Mouse (Mus musculus) C2C12 (cell line): ENCODE measurements around the gene Lctl. TPM values are rescaled to one million over a fixed set of nuclear protein-coding genes. Genes with fewer than 3 reads are reported as not detected.

Source experiments
- H3K27me3 ChIP-seq: one replicate; pipeline ENCODE4 v1.6.1; 2011; ENCODE audit not compliant: control insufficient read depth, insufficient read depth, insufficient read length
- H3K36me3 ChIP-seq: one replicate; pipeline ENCODE4 v1.6.1; 2011; ENCODE audit not compliant: control insufficient read depth, insufficient read depth
- H3K4me3 ChIP-seq: one replicate; pipeline ENCODE4 v1.5.1; 2011; ENCODE audit warnings: mild to moderate bottlenecking, control low read depth; ENCODE audit not compliant: poor library complexity, insufficient read depth, severe bottlenecking
- H3K79me2 ChIP-seq: one replicate; pipeline ENCODE4 v1.6.1; 2011; ENCODE audit not compliant: control insufficient read depth, insufficient read depth
- H3K79me3 ChIP-seq: one replicate; pipeline ENCODE4 v1.6.1; 2011; ENCODE audit warnings: low read depth, control low read depth
- H3ac ChIP-seq: one replicate; pipeline ENCODE3; 2011; ENCODE audit warnings: low read depth; ENCODE audit not compliant: control insufficient read depth, insufficient read length
- CEBPB ChIP-seq: IDR thresholded peaks from one replicate; pipeline ENCODE4 v1.6.1; 2011; ENCODE audit warnings: low read depth, mild to moderate bottlenecking, control low read depth, moderate library complexity
- CTCF ChIP-seq: IDR thresholded peaks from one replicate; pipeline ENCODE4 v1.5.1; 2011; ENCODE audit not compliant: control insufficient read depth, insufficient read depth, insufficient read length
- FOSL1 ChIP-seq: IDR thresholded peaks from one replicate; pipeline ENCODE4 v1.8.0; 2011; ENCODE audit warnings: mild to moderate bottlenecking, low read length; ENCODE audit not compliant: poor library complexity, insufficient read depth, severe bottlenecking
- MAX ChIP-seq: IDR thresholded peaks from one replicate; pipeline ENCODE4 v1.6.1; 2011; ENCODE audit warnings: mild to moderate bottlenecking, control low read depth
- MYOD1 ChIP-seq: IDR thresholded peaks from one replicate; pipeline ENCODE4 v1.6.1; 2011; ENCODE audit warnings: low read depth; ENCODE audit not compliant: control insufficient read depth, insufficient read length
- MYOG ChIP-seq: IDR thresholded peaks from one replicate; pipeline ENCODE4 v1.6.1; 2011; ENCODE audit not compliant: control insufficient read depth, insufficient read length; ENCODE audit errors: extremely low read depth
- USF1 ChIP-seq: IDR thresholded peaks from one replicate; pipeline ENCODE4 v1.6.1; 2011; ENCODE audit warnings: low read depth, mild to moderate bottlenecking, control low read depth, moderate library complexity
- long read RNA-seq, 2 experiments: library from polyadenylated mRNA; unstranded; transcript quantifications; one replicate each; pipeline ENCODE4 v2.0.0; 2019 to 2020
- polyA plus RNA-seq: library from polyadenylated mRNA; unstranded; fragments of >200 nt; fragmentation: generic; extraction: Trizol; gene quantifications from one replicate; pipeline ENCODE4 v1.2.1, GENCODE M21; 2012; ENCODE audit warnings: missing spikeins

The Lctl gene
- 0.04 TPM for polyA plus RNA-seq
- long read RNA-seq, experiment 1, result 0 reads
- long read RNA-seq, experiment 2, result 0 reads

DNA sequence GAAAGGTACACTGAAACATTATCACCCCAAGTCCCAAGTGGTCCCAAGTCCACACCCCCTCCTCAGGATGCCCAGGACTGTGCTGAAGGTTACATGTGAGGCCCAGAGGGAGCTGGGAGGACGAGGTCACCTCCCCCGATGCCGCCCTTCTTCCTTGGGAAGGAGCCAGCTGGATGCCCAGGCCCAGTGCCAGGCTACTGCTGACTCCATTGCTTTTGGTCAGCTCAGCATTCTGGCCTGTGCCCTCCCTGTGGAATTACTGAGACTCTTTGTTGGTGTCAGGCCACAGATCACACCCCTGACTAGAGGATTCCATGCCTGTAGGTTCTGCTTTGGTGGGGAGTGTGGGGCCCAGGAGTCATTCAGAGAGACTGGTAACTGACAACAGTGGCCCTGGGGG, at the start of gene Lctl:
Gene Lctl, plus strand, starts transcription at position 272 of the 400 bp plus-strand sequence.
- Histone ChIP-seq H3K79me3 (no peaks in the 10 kb centered on the region), H3K36me3 (no peaks in the 10 kb centered on the region), H3K79me2 (no peaks in the 10 kb centered on the region), H3K4me3 (no peak within 1 kb of the TSS), H3ac (no peak within 1 kb of the TSS), H3K27me3 (no peaks in the 10 kb centered on the region)
- TF ChIP-seq MYOD1, result no peak
- TF ChIP-seq MAX, result no peak
- TF ChIP-seq USF1, result no peak
- TF ChIP-seq CTCF, result no peak
- no peak for TF ChIP-seq MYOG
- no peak for TF ChIP-seq CEBPB
- TF ChIP-seq FOSL1, result no peak

DNA sequence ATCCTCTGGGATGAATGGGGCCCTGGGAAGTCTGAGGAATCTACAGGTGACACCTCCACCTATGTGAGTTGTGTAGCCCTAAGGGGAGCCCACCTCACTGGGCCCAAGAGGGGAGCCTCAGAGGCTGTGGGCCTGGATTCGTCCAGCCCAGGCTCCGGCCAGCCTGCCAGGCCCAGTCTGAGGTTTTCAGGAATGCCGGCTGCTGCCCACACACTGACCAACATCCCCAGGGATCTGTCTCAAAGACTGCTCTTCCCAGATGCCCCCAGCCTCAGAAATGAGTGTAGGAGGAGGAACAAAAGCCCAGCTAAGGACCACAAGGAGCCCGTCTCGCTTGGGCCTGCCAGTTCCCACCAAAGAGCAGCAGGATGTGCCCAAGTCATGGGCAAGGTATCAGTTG, 49.2 kb upstream of the Lctl start:
- Histone ChIP-seq H3K27me3 (no peaks in the 10 kb centered on the region), H3K36me3 (no peaks in the 10 kb centered on the region), H3K79me3 (no peaks in the 10 kb centered on the region), H3ac (no peak overlapping the region), H3K79me2 (no peaks in the 10 kb centered on the region), H3K4me3 (no peak overlapping the region)
- no peak for TF ChIP-seq CEBPB
- TF ChIP-seq MYOD1, result peak; percentile 6

- Histone ChIP-seq H3K79me2 (no peaks in the 10 kb centered on the region), H3K79me3 (no peaks in the 10 kb centered on the region), H3K36me3 (no peaks in the 10 kb centered on the region), H3K4me3 (no peak overlapping the region), H3ac (no peak overlapping the region), H3K27me3 (no peaks in the 10 kb centered on the region)
- TF ChIP-seq MYOG, result no peak
Observed at GRCm38 (mm10) chr9:64068571-64068970, 48.4 kb upstream of the Lctl start.

- TF ChIP-seq MYOG, result no peak
- no peak for TF ChIP-seq USF1
- no peak for TF ChIP-seq CTCF
- TF ChIP-seq MYOD1, result no peak
- no peak for TF ChIP-seq MAX
- no peak for TF ChIP-seq CEBPB
- TF ChIP-seq FOSL1, result no peak
- Histone ChIP-seq H3K79me2 (no peaks in the 10 kb centered on the region), H3ac (no peak overlapping the region)
Observed at GRCm38 (mm10) chr9:64069131-64069530, 47.8 kb upstream of the Lctl start.

DNA sequence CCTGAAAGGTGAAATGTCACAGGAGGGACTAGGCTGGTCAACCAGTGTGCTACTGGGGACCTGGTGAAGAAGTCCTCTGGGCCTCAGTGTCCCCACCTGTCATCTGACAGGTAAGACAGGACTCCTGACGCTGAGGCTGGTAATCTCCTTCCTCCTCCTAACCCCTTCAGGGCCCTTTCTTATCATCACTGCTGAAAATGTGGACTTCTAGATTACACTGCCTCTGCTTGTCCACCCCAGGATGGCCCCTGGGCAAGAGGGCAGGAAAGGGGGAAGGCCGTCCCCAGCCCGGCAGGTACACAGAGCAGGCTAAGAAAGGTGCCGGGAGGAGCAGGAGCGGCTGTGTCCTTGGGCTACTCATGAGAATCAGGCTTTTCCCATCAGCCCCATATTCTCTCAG, 46.3 kb upstream of the Lctl start:
- Histone ChIP-seq H3K27me3 (no peaks in the 10 kb centered on the region), H3K36me3 (no peaks in the 10 kb centered on the region), H3K79me3 (no peaks in the 10 kb centered on the region), H3ac (no peak overlapping the region), H3K4me3 (no peak overlapping the region), H3K79me2 (no peaks in the 10 kb centered on the region)
- TF ChIP-seq FOSL1, result no peak

More at GRCm38 (mm10) chr9:64069131-64069530, 47.8 kb upstream of the Lctl start:
- Histone ChIP-seq H3K27me3 (no peaks in the 10 kb centered on the region), H3K79me3 (no peaks in the 10 kb centered on the region), H3K36me3 (no peaks in the 10 kb centered on the region), H3K4me3 (no peak overlapping the region)

GRCm38 (mm10) chr9:64074831-64075230, 42.1 kb upstream of the Lctl start:
- H3K4me3 ChIP-seq, result no peak overlapping the region

More at GRCm38 (mm10) chr9:64074831-64075230, 42.1 kb upstream of the Lctl start:
- Histone ChIP-seq H3K79me3 (no peaks in the 10 kb centered on the region), H3K27me3 (no peaks in the 10 kb centered on the region), H3K36me3 (no peaks in the 10 kb centered on the region), H3K79me2 (no peaks in the 10 kb centered on the region), H3ac (no peak overlapping the region)
- TF ChIP-seq FOSL1 (no peak), CTCF (no peak), MYOD1 (no peak), CEBPB (no peak), MAX (no peak), USF1 (no peak), MYOG (no peak)
